Mouse (Mus musculus): ENCODE results near the gene Myo16.

Myo16 gene

GRCm38 (mm10) chr8:10153611-10154438, at the start of gene Myo16:
Gene Myo16, plus strand, starts transcription at chr8:10153911.
- peak; percentile 4 for DNase-seq (ENCODE audit: low read depth, low spot score)

- no peak for DNase-seq (ENCODE audit: low read depth, low spot score)
Measured at GRCm38 (mm10) chr8:10108516-10109271, 45.0 kb upstream of the Myo16 start.

GRCm38 (mm10) chr8:10122749-10123148, 31.0 kb upstream of the Myo16 start:
- no peak for DNase-seq (ENCODE audit: low read depth, low spot score)

DNA sequence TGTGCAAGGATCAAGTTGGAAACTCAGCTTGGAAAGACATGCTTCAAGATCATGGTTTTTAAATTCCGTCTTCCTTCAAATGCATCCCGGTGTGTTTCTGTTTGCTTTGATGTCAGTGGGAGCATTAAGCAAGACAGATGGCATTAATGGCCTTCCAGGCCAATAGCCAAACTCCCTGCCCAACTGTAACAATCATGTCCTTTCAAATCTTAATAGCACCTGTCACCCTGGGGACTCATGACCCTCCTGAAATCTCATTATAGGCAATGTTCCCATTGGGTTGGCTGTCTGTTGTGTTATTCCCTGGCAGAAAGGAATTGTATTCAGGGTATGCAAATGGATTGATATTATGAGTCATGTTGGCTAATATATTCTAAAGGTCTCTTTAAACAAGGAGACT, 30.3 kb upstream of the Myo16 start:
- DNase-seq (ENCODE audit: low read depth, low spot score), result no peak

- DNase-seq (ENCODE audit: low read depth, low spot score), result no peak
Measured at GRCm38 (mm10) chr8:10125684-10126083, 28.0 kb upstream of the Myo16 start.

DNA sequence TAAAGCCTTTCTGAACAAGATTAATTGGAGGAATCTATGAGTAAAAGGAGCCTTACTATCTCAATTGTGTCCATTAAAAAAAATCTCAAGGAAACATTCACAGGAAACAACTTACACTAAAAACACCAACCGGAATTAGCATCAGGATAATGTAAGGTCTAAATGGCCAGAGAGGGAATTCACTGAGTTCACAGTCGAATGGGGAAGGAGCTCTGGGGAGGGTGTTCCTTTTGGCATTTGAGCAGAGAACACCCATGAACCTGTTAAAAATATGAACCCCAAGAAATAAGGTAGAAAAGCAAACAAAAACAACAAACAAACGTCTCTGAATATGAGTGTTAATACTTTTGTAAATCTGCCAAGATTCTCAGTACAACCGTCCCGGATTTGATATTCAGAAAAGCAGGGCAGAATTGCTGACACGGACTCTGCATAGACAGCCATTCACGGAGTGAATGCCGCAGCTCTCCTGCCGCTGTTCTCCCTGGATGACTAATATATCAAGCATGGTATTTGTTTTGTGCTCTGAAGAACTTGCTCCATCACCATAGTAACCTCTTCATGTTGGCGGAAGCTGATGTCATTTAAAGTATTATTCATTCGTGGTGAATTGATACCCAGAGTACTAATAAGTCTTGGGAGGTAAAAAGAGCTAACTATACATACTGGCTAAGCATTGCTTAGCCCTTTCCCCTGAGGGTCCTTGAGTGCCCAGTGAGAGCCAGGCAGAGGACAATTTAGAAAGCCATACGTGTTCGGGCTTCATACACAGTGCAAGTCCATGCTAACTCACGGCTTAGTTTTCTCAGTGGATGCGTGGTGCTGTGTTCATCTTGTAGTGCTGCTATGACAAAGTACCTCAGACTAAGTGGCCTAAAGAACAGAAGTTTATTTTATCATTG, 22.9 kb upstream of the Myo16 start:
- DNase-seq (ENCODE audit: low read depth, low spot score), result no peak

DNA sequence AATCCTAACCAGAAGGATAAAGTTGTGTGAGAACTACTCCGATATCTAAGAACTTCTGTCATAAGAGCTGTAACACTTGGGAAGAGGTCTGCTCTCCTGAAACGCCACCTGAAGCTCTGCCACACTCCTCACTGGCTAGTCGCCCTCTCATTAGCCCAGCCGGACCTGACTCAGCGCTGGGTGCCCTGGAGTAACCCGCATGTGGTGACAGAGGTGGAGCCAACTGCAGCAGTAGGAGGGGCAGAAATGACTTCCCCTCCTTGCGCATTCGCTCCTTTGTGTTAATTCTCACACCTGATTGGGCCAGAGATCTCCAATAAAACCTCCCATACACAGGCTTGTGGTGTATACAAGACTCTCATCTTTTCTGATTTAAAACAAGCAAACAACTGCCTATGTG, 14.2 kb upstream of the Myo16 start:
- DNase-seq (ENCODE audit: low read depth, low spot score), result no peak

GRCm38 (mm10) chr8:10143961-10144360, 9.8 kb upstream of the Myo16 start:
- DNase-seq (ENCODE audit: low read depth, low spot score), result no peak

DNA sequence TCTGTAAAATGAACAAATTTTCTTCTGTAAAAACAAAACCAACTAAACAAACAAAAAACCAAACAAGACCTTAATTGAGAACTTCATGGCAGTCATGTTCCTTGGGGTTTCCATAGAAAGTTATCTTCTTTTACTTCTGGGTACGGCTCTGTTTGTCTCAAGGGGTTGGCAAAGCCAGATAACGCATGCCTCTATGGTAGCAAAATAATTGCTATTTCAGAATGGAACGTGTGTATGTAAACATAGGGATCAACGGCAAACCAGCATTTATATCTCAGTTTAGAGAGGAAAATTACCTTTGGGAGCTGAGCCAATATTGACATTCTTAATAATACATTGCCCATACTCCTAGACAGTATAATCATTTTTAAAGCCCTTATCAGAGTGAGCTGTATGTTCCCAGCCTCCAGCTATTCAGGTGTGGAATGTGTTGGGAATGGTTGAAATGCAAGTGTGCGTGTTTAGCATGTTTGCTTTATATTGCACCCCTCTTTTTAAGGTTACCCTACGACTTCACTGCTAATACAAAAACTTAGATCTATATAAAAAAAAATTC, 1.9 kb upstream of the Myo16 start:
- DNase-seq (ENCODE audit: low read depth, low spot score), result no peak

DNA sequence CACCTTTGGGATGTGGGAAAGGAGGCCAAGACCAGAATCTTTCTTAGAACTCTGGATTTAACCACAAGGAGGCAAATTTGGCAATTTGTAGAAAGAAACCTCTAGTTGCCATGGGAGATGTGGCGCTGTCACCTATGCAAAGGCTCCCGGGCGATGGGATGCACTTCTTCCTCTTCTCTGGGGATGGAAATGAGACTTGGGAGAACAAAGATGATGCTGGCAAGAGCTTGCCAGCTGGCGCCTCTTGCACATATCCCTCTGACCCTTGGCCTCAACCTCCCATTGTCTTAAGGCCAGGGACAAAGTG, 681 bp downstream of the Myo16 start:
- DNase-seq (ENCODE audit: low read depth, low spot score), result no peak

DNA sequence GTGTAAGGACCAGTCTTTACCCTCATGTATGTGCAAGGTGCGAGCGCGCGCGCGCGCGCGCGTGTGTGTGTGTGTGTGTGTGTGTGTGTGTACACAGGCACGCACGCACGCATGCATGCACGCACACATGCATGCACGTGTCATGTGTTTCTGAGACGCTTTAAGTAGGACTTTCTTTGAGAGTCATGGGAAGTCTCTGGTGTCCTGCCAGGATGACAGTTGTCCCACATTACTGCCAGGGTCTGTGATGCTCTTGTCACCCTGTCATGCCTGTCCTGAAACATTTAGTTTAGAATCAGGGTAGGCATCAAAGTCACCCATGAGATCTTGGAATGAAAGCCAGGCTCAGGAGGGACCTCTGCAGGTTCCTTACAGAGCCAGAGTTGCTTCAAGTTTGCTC, 1.4 kb downstream of the Myo16 start:
- DNase-seq (ENCODE audit: low read depth, low spot score), result no peak

- no peak for DNase-seq (ENCODE audit: low read depth, low spot score)
Measured at GRCm38 (mm10) chr8:10161106-10161505, 7.4 kb downstream of the Myo16 start.

GRCm38 (mm10) chr8:10164959-10165358, 11.2 kb downstream of the Myo16 start:
- no peak for DNase-seq (ENCODE audit: low read depth, low spot score)

GRCm38 (mm10) chr8:10168326-10168725, 14.6 kb downstream of the Myo16 start:
- DNase-seq (ENCODE audit: low read depth, low spot score), result no peak

DNA sequence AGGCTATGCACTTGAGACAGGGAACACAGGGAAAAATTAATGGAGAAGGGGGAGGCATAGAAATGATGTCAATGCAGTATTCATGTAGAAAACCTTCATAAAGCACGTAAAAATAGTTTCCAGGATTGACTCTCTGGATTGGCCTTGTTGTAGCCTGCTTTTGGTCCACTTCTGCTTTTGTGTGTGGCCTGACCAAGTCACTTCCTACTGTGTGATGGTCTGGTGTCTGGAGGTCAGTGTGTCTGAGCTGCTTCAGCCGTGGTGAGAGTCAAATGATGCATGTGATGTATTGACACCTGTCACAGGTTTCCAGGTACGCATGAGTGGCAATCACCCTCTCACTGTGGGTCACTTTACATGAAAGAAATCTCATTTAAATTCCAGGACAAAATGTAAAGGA, 16.2 kb downstream of the Myo16 start:
- no peak for DNase-seq (ENCODE audit: low read depth, low spot score)

DNA sequence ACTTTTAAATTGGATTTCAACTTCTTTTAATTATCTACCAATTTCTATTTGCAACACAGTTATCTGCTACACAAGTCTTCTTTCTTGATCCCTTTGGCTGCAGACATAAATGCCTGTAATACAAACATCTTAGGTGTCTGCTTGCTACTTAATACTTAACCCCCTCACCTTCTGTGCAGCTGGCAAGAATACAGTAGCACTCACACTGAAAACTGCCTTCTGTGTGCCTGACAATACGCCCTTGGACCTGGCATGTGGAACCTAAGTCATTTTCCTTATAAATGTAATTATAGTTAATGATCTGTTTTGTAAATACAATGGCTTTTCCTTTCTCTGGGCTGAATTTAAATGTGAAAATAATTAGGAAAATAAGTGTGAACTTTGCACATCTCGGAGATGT, 17.6 kb downstream of the Myo16 start:
- no peak for DNase-seq (ENCODE audit: low read depth, low spot score)

DNA sequence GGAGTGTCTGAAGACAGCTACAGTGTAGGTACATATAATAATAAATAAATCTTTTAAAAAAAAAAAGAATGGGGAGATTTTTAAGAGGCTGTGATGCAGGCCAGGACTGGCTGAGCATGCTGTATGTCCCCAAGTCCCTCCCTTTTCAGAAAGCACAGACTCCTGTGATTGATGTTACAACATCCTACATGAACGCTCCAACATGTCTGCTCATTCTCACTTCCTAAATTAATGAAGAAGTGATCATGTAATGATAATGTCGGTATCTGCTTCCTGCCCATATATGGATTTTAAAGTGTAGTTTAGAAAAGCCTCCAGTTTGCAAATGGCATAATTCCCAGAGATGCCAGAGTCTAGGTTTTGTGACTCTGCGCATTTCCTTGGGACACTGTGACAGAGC, 18.6 kb downstream of the Myo16 start:
- no peak for DNase-seq (ENCODE audit: low read depth, low spot score)

- no peak for DNase-seq (ENCODE audit: low read depth, low spot score)
Measured at GRCm38 (mm10) chr8:10173033-10173747, 19.5 kb downstream of the Myo16 start.

GRCm38 (mm10) chr8:10174201-10174840, 20.6 kb downstream of the Myo16 start:
- DNase-seq (ENCODE audit: low read depth, low spot score), result no peak

DNA sequence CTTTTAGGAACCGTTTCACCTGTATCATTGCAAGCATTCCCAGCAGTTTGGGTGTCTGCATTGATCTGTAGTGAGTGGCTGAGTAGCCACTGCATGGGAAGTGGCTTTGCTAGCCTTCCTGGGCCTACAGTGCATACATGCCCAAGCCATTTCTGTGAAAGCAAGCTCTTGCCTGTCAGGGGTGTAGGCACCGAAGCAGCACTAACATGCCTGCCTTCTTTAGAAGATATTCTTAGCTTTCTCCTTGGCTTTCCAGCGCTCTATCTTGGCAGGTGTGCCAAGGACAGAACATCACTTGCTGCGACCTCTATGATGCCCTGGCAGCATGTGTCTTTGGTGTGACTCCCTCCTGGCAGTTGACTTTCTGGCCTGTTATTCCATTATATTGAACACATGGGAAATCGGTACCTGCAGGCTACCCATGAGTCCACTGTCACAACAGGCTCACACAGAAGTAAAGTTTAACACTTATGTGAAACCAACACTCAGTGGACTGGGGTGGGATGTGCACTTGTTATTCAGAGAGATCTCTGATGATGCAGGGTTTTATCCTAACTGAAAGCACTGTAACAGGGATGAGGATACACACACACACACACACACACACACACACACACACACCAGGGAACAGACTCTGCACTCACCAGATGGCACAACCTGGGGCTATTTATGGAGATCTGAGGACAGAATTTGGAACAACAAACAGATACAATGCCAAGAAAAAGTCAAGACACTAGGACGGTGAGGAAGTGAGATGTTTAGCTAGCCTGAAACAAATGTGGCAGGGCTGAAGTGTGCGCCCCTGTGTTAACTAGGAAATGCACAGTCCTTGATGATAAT, 21.4 kb downstream of the Myo16 start:
- DNase-seq (ENCODE audit: low read depth, low spot score), result no peak

All from CD4-positive helper T cell, adult 2 months (primary cell).